Mouse (Mus musculus): ENCODE measurements around the gene Romo1.

DNA sequence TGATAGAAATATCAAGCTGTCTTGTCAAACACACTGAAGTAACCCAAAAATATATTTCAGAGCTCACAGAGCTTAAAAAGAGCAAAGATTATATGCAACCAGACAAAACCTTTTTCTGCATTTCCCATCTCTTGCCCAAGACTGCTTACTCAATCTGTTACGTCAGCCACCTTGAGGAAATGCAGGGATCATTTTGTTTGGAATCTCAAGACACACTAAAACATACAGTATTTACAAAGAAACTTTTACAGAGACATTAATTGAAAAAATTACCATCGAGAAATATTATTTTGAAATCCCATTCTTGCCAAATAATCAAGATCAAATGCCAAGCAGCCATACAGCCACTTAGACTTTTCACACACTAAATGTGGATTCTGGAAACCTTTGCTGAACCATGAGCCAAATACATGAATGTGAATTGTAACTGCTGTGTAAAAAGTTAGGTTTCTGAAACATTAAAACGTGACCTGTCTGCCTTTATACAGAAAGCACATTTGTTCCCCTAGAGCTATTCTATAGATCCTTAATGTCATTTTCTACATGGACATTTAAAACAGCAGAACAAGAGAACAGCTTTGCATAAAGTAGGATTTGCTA lies 3.6 kb downstream of the Romo1 start:
- TF ChIP-seq CTCF (conservative IDR thresholded peaks at IDR 0.05; ENCODE audit: insufficient read depth, insufficient read length, low read depth, low read length), result no peak
- no peak for TF ChIP-seq POLR2A (IDR thresholded peaks at IDR 0.05; ENCODE audit: low read depth, low read length)

All from kidney, adult 2 months (tissue).